Mouse (Mus musculus) common myeloid progenitor, adult 5-6 weeks (primary cell): ENCODE measurements around the gene Slc44a5. TPM values are rescaled to one million over a fixed set of nuclear protein-coding genes. Genes with fewer than 3 reads are reported as not detected.
A peak's percentile ranks its signal among the peaks of the same experiment; 100 is the strongest.
"Not testable (repeated sequence)": the region's sequence is repeated elsewhere in the genome, so short reads cannot be mapped to it uniquely, and the experiment has no call there.

Experiments
- ATAC-seq: replicated peaks from 2 replicates; pipeline ENCODE4 v1.8.0; 2016; ENCODE audit warnings: low read depth, mild to moderate bottlenecking, moderate TSS enrichment, inconsistent platforms; ENCODE audit not compliant: poor library complexity, severe bottlenecking
- total RNA-seq: library from RNA; stranded (forward); fragments of 200-1000, 187-1606 nt; gene quantifications from 2 replicates; pipeline ENCODE4 v1.2.3, GENCODE M21; 2017

Slc44a5 gene
- total RNA-seq, 1 experiment from 2014 or later, result not detected

DNA sequence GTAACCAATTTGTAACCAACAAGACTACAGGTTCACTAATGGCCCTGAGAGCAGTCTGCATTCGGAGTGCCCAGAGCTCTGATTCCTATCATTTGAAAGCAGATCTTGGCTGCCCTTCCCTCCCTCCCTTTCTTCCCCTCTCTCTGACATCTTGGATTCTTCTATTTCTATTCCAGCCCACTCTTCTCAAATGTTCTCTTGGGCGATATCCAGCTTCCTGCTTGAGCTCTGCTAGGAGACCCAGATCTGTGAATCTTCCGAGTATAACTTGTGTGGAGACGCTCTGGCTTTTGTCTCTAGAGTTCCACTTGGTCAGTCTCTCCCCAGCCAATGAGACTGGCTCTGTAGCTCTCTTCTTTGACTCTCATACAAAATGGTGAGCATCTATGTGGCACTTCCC, 169.4 kb downstream of the Slc44a5 start:
- no peak for ATAC-seq

DNA sequence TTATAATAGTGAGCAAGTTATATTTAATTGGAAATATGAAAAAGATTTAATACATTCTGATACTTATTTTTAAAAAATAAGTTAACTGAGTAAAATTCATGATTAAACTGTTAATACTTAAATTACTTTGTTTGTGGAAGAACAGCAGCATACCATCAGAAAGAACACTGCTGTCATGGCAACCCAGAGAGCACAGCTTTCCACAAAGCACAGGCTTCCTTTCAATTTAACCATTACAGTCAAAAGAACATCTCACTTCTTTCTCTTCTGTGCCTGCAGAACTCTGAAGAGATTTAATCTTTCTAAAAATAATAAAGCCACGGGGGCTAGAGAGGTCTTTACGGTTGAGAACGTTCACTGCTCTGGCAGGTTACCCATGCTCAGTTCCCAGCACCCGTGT, 172.5 kb downstream of the Slc44a5 start:
- no peak for ATAC-seq

DNA sequence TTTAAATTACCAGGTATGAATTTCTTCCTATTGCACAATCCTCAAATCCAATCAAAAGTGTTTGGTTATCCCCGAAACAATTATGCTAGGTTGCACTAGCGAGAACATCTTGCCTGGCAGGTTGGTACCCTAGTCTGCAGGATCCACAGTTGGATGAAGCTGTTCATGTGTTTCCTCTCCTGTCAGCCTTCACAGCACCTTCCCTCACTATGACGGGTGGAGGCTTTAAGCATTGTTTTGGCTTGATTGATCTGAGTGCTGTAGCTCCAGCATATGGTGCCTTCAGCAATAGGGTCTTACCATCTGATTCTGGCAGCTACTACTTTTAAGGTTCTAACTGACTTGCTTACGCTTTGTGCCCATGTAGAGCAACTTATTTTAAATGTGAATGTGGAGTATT, 176.5 kb downstream of the Slc44a5 start:
- no peak for ATAC-seq

DNA sequence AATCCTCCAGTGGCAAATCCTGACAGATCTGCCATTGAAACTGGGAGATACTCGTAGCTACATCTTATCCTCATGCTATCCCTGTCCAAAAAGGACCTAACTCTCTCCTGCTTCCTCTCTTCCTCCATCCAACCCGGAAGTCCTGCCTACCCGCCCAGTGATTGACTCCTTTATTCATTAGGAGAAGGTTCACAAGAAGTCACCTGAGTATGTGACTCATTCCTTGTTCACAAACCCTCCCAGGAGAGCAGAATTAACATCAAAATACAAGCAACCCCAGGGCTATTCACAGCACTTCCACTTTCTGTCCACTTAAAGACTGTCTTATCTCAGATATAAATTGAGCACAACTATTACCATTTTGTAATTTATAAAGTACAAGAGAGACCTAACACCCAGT, 180.3 kb downstream of the Slc44a5 start:
- not testable (repeated sequence) for ATAC-seq

DNA sequence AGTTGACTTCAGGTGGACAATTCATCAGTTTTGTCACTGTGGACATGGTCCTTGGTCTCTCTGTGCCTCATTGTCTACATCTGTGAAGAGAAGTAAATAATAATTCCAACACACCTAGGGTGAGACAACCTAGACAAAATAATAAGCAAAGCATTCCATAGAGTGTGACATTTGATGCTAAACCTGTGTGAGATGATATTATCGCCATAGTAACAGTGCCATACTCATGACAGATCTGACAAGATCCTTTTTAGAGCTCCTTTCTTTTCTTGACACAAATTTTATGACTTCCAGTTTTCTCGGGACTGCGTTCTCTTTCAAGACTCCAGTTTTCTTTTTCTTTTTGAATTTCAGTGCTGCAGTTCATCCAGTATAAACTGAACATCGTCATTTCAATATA, 192.6 kb downstream of the Slc44a5 start:
- no peak for ATAC-seq

DNA sequence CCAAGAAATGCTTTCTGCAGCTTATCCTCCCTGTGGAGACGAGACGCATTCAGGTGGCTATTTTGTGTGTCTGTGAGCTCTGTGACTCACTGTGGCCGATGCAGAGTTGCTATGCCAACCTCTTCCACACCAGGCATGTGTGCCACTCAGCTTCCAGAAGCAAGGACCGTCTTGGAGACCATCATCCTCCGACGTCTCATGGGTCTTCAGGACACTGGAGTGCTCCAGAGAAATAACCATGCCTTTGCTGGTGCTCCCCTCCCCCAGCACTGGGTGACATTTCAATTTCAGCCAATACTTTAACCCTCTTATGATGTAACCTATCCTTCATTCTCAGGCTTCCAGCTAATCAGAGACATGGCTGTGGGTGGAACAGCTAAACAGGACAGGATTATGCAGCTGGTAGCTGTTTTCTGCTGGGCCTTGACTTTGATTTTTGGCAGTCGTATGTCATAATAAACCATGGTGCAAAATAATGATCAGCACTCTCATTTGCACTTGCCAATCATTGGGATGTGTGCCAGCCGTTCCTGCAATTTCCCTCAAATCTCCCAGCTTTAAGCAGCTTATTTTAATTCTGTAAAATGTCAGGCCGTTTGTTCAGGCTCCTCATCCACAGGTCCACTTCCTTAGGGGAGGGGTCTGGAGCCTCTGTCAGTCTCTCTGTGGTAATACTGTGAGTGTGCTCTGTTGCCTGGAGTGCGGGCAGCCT, 198.8 kb downstream of the Slc44a5 start:
- 0 out of 2 replicates have a peak, but pooled peaks have one; percentile 11 for ATAC-seq

DNA sequence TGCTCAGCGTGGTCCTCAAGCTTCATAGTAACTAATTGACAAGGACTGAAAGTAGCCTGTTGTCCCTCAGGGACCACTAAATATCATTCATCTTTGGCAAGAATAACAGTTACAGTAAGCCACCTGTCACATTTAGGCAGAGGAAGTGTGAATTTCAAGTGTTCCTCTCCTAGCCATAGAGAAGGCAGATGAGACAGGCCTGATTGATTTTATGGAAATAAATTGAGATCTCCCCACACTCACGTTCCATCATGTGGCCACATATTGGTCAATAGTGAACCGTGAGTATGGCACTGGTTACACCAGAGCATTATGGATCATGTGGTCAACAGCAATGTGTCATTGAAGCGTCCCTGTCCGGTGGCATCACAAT, 199.3 kb downstream of the Slc44a5 start:
- 0 out of 2 replicates have a peak, but pooled peaks have one; percentile 3 for ATAC-seq

DNA sequence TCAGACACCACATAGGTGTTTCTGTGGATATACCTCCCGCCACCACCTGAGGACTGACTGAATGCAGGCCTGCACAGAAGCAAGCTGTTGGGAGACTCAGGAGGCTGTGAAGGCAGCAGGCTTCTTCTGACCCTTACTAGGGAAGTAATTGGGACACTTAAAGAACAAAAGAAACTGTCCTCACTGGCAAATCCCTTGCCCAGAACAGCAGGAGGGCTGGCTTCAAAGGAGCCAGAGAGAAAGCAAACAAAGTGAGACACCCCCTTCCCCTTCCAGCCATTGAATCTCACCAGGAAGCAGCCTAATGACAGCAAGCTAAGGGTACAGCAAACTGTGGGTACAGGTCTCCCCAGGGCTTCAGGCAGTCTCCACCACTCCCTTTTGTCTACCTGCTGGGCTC, 200.3 kb downstream of the Slc44a5 start:
- no peak for ATAC-seq

DNA sequence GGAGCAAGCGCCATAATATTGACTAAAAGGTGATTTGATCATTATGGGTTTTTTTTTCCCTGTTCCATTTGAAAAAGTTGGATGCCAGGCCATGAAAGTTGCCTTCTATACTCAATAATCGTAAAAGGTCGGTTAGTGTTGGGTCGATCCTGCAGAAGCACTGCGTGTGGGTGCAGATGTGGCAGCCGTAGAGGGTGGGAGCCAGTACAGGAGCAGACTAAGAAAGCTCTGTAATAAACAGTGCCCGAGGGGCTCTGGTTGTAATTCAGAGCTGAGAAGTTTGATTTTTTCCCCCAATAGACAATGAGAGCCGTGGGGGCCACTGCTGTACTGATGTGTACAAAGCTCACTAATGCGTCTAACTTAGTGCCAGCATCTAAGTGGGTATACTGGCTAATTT, 200.8 kb downstream of the Slc44a5 start:
- no peak for ATAC-seq

DNA sequence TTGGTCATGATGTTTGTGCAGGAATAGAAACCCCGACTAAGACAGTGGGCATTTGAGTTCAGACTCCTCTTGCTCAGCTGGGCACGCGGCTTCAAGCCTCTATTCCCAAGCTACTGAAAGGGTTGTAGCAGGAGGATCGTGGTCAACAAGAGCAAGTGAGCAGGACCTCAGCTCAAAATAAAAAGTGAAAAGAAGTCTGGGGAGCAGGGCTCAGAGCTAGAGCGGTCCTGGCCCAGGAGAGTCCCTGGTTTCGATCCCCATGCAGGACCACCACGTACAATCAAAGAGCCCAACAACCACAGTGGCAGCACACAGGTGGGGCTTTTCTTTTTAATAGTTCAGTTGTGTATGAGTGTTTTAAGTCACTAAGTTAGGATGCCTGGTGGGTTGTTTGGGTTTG, 201.5 kb downstream of the Slc44a5 start:
- no peak for ATAC-seq

DNA sequence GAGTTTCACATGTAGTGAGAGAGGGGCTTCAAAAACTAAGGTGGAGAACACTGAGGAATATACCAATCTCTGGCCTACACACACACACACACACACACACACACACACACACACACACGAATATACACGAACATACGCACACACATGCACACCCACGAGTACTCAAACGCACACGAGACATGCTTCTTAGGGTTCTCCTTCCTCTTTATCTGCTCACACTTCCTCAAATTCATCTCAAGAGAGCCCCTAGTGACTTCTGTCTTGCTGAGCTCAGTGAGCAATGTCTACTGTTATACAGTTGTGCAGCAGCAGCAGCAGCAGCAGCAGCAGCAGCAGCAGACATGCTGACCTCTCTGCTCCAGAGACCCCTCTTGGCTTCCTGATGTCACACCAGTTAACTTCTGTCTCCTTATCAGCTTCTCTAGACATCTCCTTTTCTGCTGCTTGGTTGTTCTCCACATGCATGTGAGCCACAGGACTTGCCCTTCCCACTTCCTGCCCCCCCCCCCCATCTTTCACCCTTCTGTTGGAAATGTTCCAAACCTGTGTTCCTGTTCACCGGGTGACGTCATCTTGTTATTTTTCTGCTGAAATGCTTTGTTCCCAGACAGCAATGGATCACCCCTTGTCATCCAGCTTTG, 204.5 kb downstream of the Slc44a5 start:
- peak; percentile 95 for ATAC-seq

DNA sequence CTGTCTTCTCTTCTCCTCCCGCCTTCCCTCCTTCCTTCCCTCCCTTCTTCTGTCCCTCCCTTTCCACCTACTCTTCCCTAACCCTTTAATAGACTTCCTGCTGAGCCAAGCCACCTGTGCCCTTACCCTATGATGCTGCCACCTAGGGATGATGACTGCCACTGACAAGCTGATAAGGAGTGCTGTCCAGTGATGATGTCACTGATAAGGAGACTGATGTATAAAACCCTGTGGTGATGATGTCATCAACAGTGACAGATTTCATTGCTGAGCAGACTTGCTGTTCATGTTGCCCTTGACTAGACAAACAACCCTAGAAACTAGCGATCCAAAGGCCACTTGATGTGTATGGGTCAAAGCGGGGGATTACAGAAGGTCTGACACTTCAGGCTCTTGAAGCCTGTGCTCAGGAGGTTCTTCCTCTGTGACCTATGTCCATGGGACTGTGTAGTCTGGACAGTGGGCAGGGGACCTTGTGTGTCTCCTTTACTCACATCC, 206.2 kb downstream of the Slc44a5 start:
- no peak for ATAC-seq

DNA sequence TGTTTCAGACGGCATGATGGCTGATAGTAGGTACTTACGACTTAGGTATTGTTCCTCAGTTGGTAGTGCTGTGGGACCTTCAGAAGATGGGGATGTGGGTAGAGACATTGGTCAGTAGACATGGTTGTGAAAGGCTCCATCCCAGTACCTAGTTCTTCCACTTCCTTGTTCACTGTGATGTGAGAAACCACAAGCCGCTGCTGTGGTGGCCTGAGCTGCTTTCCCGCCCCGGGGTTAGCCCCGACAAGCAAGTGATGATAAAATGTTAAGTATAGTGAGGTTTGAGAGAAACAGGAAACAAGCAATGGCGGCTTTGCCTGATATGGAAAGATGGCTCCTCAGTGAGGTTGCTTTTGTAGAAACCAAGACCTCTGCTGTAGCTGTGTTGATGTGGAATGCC, 209.8 kb downstream of the Slc44a5 start:
- ATAC-seq, result peak; percentile 97

DNA sequence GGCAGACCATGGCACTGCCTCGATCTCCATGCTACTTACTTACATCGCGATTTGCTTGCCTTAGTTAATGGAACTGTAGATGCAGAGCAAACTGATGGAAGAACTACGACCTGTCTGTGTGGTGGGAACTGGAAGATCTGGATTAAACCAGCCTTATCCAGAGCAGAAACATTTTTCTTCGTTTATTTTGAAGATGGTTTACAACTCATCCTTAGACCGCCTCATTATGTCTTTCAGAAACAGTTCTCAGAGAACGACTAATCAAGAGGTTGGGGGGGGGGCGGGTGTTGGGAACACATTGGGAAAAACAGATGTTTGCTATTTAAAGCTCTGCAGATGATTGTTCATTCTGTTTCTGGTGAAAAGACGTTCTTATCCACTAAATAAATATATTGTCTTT, 210.7 kb downstream of the Slc44a5 start:
- no peak for ATAC-seq

DNA sequence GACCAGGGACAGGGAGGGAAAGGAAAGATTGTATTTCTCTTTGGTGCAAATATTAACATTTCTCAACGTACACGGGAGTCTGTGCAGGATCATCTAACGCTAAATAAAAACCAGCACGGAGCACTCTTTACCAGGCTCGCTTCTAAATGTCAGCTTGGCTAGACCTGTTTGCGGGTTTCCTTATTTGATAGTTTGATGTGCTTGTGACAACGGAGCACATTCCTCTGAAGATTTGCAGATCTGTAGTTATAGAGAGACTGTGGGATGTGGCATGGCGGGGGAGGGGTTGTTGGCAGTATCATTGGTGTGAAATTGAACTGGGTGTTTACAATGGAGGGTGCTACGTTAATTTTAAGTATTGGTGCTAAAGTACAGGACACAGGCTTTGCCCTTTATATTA, 215.4 kb downstream of the Slc44a5 start:
- no peak for ATAC-seq

DNA sequence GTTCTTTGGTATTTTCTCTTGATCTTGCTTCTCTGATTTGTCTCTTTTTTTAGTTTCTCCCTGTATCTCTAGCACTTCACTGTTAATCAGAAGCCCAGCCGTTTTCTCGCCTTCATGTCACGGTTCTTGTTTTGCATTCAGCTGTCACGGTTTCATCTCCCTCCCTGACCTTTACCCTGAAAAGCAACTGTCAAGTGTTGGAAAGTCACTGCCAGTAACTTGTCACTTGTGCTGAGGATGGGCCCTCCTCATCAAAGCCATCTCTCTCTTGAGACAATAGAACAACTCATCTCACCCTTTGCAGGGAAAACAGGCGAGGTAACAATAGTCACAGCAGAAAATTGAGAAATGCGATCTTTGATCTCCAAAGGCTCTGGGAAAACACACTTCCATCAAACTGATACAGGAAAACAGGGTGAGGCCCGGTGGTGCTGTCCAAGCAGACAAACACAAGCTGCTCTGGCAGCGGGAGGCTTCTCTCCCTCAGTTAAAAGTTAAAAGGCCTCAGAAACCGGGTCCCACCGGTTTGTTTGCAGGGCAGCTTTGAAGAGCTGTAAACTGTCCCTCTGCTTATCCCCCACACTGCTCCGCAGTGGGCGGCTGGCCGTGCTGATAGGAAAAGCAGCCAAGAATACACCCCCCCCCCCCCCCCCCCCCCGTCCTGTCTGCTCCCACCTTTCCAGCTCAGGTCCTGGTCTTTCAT, 219.2 kb downstream of the Slc44a5 start:
- no peak for ATAC-seq

DNA sequence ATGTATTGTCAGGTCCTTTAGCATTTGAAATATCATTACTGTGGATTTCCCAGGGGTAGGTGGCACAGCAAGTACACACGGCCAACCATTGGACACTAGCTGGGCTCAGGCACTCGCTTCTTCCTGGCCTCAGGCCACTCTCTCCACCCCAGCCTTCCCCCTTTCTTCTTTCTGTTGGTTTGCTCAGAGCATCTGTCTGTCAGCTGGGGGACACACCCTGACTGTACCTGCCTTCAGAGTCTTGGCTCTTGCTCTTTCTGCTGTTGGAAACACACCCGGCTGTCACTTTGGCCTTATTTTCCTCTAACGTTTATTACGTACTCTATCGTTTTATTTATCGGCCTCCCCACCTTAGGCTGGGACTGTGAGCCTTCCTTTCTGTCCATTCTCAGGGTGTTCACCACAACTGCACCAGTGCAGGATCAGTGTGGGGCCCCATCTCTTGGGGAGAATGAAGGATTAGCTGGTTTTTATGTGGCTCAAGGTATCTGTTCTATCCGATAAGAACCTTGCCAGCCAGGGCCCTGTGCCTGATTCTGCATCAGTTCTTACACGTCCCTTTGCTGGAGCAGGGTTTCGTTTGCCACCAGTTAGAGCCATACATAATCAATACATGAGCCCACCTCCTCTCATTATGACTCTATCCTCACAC, 220.1 kb downstream of the Slc44a5 start:
- peak; percentile 45; the same call in 1 of the 2 replicates for ATAC-seq

DNA sequence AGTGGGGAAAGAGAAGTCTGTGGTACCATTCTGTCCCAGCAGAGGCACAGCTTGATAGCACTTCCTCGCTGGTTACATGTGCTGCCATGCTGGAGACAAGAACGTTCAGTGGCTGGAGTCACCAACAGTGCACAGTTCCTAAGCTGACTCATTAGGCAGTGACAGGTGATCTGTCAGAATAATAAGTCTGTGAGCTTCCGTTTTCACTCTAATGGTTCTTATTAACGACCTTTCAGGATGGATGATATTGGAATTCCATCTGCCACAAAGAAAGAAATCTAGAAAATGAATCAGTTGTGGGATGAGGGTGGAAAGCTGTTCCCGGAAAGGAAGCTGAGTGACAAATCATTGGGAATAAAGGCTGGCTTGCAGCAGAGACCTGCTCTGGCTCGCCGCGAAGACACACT, 227.2 kb downstream of the Slc44a5 start:
- ATAC-seq, result no peak

DNA sequence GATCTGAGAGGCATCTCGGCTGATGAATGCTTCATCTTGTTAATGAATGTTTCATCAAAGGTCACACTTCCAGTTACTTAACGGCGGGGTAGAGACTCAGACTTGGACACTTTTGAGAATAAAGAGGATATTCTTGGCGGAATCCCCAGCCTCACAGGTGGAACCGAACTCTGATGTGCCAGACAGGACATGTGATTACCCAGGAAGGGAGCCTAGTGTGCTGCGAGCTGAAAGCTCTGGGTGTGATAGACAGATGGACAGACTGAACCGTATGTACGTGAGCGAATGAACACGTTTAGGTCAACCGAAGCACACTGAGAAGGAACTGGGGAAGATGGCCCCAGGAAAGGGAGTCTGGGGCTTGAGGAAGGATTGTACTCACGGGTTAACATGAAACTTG, 228.6 kb downstream of the Slc44a5 start:
- ATAC-seq, result no peak

DNA sequence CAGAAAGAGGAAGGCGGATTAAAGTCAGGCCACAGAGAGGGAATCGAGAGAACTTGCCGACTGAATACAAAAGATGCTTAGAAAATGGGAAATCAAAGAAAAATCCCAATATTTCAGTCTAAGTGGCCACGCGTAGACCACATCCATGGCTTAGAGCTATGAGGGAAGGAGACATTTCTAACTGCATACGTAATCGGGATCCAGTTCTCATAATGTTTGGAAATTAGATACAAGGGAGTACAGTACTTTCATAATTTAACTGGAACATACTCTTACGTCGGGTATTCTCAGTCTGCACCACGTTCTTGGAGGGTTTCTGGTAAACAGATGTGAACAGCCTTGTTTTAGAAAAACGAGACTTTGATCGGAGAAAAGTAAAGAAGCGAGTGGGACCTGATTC, 229.1 kb downstream of the Slc44a5 start:
- ATAC-seq, result no peak

DNA sequence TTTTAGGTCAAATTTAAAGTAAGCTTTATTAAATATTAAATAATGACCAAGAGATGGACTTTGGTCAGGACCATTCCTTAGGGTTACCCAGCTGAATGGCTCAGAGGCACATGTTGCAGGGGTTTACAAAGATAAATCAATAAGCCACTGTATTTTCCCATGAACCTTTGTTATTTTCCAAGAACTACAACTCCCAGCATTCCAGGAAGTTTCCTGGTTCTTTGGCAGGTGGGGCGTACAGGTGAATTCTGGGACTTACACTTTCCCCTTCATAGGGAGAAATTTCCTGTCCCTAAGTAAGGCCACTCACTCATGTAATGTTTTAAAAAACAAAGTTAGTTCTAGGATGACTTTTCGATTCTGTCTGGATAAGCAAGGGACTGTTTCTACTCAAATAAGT, 235.2 kb downstream of the Slc44a5 start:
- ATAC-seq, result no peak
